Mouse (Mus musculus): Measurements from ENCODE around the gene Pi4kb.

The Pi4kb gene

GRCm38 (mm10) chr3:94953764-94954616, 20.5 kb upstream of the Pi4kb start, which contains the start of gene Rfx5:
Gene Rfx5 (plus strand): TSS chr3:94954075.
- peak; percentile 77 for DNase-seq (ENCODE audit: low spot score)

DNA sequence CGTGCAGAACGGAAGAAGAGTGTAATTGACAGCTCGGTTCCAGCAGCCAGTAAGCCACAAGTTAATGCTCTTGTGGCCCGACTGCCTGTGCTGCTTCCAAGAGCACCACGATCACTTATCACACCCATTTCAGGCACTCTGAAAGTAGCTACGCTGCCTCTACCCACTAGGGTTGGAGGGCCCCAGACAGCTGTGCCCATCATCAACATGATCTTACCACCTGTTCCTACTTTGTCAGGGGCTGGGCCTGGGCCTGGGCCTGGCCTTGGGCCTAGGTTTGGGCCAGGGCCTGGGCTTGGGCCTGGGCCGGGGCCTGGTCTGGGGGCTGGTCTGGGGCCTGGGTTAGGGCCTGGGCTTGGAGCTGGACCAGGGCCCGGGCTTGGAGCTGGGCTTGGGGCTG, 16.2 kb upstream of the Pi4kb start:
- no peak for DNase-seq (ENCODE audit: low spot score)

DNA sequence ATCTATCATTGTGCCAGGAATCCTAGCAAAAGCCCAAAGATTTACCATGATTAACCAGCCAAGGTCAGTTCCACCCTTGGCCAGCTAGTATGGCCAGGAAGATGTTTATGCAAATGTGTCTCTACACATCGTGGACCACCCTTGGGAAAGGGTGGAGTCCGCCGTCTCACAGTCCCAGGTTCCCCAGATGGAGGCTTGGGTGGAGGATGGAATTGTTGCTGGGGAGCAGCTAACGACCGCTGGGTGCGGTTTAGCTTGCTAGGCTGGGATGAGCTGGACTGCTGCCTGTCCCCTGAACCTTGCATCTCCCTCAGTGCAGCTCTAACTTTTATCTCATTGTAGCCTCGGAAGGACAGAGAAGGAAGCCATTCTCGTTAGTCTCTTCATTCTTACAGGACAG, 14.7 kb upstream of the Pi4kb start:
- no peak for DNase-seq (ENCODE audit: low spot score)

- no peak for DNase-seq (ENCODE audit: low spot score)
Measured at GRCm38 (mm10) chr3:94960322-94960721, 14.2 kb upstream of the Pi4kb start.

DNA sequence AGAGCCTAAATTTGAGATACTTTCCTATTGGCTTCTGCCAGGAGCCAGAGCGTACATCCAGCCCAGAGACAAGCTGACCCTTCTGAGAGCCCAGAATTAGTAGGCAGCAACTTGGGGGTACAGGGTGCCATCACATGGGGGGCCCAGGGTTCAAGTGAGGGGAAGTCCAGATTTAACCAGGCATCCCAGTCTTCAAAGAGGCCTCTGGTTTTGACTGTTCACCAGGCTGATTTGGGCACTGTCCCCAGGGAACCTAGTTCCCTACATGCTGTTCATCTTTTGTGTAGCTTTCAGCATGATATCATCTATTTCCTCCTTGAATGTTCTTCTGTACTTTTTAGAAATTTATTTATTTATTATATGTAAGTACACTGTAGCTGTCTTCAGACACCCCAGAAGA, 9.5 kb upstream of the Pi4kb start:
- DNase-seq (ENCODE audit: low spot score), result no peak

DNA sequence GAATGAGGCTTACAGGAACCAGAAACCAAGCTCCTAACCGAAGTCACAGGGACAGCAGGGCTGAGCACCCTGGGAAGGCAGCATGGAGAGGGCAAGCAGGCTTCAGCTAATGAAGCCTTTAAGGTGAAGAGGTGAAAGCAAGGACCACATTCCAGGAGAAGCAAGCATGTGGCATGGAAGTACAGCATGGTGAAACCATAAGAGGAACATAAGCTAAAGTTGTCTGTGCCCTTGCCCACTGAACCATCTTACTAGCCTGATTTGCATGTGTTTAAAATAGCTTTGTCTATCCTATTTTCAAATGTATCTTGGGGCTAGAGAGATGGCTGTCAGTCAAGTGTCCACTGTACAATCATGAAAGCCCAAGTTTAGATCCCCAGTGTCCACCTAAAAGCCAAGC, 8.7 kb upstream of the Pi4kb start:
- DNase-seq (ENCODE audit: low spot score), result no peak

- no peak for DNase-seq (ENCODE audit: low spot score)
Measured at GRCm38 (mm10) chr3:94972552-94972951, 2.0 kb upstream of the Pi4kb start.

DNA sequence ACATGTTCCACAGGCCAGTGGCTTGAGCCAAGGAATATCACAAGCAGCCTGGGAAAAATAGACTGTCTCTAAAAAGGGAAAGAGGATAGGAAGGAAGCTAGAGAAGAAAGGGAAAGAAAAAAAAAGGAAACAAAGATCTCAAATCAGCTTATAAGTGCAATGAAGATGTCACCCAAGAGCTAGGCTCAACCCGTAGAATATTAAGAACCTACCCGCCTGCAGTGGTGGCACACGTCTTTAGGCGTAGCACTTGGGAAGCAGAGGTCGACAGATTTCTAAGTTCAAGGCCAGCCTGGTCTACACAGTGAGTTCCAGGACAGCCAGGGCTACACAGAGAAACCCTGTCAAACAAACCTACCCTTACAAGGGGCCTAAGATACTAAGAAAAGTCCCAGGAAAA, 911 bp upstream of the Pi4kb start:
- DNase-seq (ENCODE audit: low spot score), result no peak

GRCm38 (mm10) chr3:94974026-94974527, 454 bp upstream of the Pi4kb start:
- DNase-seq (ENCODE audit: low spot score), result no peak

GRCm38 (mm10) chr3:94984312-94984711, 9.8 kb downstream of the Pi4kb start:
- no peak for DNase-seq (ENCODE audit: low spot score)

DNA sequence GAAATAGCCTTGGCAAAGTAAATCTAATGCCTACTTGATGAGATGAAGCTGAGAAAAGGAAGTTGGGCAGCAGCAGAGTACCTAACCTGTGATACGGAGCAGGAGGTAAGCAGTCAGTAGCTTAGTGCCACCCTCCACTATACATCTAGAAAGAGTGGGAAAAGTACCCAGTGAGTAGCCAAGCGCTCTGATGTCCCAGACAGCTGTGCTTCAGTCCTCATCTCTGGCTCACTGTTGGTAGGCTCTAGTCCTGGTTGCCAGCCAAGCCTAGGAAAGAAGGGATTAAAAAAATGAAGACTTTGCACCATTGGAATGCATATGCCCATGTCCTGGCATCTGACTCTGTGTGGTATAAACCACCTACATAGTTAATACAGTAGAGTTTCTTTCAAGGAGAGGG, 11.0 kb downstream of the Pi4kb start:
- no peak for DNase-seq (ENCODE audit: low spot score)

- DNase-seq (ENCODE audit: low spot score), result peak; percentile 22
Measured at GRCm38 (mm10) chr3:94987578-94987977, 13.0 kb downstream of the Pi4kb start.

- no peak for DNase-seq (ENCODE audit: low spot score)
Measured at GRCm38 (mm10) chr3:94989159-94989761, 14.7 kb downstream of the Pi4kb start.

DNA sequence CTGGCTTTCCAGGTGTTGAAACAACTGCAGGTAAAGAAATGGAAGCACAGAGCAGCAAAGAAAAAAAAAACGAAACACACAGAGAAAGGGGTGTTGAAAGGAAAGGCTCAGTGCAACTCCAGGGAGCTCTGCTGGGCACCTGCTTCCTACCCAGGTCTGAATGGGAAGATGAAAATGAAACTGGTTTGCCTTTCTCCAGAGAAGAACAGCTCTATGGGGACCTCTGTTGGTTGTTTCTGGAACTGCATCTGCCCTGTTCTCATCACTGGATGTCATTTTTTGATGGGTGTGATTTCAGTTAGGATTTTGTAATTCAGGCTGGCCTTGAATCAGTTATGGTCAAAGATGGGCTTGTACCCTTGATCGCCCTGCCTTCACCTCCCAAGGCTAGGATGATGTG, 22.4 kb downstream of the Pi4kb start:
- DNase-seq (ENCODE audit: low spot score), result peak; percentile 75

- no peak for DNase-seq (ENCODE audit: low spot score)
Measured at GRCm38 (mm10) chr3:95002569-95002968, 28.0 kb downstream of the Pi4kb start.

- no peak for DNase-seq (ENCODE audit: low spot score)
Measured at GRCm38 (mm10) chr3:95003273-95003672, 28.7 kb downstream of the Pi4kb start.

- no peak for DNase-seq (ENCODE audit: low spot score)
Measured at GRCm38 (mm10) chr3:95005651-95006050, 31.1 kb downstream of the Pi4kb start.

- DNase-seq (ENCODE audit: low spot score), result no peak
Measured at GRCm38 (mm10) chr3:95007706-95008105, 33.2 kb downstream of the Pi4kb start.

DNA sequence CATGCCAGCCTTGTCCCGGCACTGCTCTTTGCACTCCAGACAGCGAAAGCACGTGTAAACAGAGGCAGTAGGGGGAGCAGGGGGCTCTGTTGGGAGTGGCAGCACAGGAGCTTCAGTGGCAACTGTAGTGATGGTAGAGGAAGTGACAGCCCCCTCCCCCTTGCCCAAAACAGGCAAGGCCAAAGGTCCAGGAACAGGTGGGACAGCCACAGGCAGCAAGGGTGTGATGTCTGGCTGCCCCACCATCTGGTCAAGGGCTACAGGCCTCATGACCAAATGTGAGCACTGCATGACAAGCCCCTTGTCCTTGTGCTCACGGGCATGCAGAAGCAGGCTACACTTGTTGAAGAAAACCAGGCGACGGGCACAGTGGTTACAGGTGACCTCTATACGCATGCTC, 35.9 kb downstream of the Pi4kb start:
- no peak for DNase-seq (ENCODE audit: low spot score)

- no peak for DNase-seq (ENCODE audit: low spot score)
Measured at GRCm38 (mm10) chr3:95012982-95013381, 38.5 kb downstream of the Pi4kb start.

DNA sequence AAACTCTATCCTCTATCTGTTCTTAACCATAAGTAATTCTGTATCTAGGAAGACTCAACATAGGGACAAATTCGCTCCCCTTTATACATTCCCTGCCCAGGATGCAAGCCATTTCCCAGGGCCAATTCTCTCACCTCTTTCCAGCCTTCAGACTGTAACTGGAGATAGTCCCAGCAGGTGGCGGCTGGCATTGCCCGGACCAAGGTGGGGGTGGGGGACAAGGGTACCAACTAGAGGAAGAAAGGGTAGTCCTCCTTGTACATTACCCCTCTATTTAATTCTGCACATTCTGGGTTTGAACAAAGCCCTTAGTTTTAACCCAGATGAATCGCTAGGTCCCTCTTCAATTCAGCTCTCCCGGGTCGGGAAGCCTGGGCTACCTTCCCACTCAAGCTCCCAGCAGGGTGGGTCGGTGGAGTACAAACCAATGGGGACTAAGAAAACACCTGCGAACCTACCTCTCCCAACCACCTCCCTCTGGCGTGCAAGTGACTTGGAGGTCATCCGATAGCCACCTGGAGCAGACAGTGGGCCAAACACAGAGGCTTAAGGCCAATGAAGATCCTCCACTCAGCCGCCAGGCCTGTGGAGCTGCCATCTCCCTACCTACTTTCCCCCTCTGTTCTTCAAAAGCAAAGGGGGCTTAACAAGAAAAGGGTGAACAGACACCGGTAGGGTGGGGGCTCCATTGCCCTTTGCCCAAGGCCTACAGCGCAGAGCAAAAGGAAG, 39.3 kb downstream of the Pi4kb start:
- no peak for DNase-seq (ENCODE audit: low spot score)

GRCm38 (mm10) chr3:95014428-95015151, 40.1 kb downstream of the Pi4kb start:
- DNase-seq (ENCODE audit: low spot score), result peak; percentile 44
